Mouse (Mus musculus) midbrain, embryonic 16.5 days (tissue): ENCODE measurements around the gene Nxn. TPM values are rescaled to one million over a fixed set of nuclear protein-coding genes. Genes with fewer than 3 reads are reported as not detected.

ENCODE experiments used
- ATAC-seq: fragments of 200-750 bp; cut with Nextera tagmentation; 2 replicates; pipeline ENCODE4 v1.8.0; 2017; ENCODE audit warnings: moderate TSS enrichment
- H3K27ac ChIP-seq: fragments of 300-500 bp; sonication (generic); 2 replicates; pipeline ENCODE4 v1.5.1; 2014; ENCODE audit warnings: mild to moderate bottlenecking, low read length, mixed read lengths
- H3K27me3 ChIP-seq: fragments of 300-500 bp; sonication (generic); 2 replicates; pipeline ENCODE4 v1.6.1; 2014; ENCODE audit warnings: low read depth, low read length, mixed read lengths; ENCODE audit not compliant: control insufficient read depth, insufficient read depth
- H3K36me3 ChIP-seq: fragments of 300-500 bp; sonication (generic); 2 replicates; pipeline ENCODE4 v1.6.1; 2014; ENCODE audit warnings: mild to moderate bottlenecking, low read length, moderate library complexity, mixed read lengths; ENCODE audit not compliant: control insufficient read depth, insufficient read depth
- H3K4me1 ChIP-seq: fragments of 300-500 bp; sonication (generic); 2 replicates; pipeline ENCODE4 v1.6.1; 2014; ENCODE audit warnings: mild to moderate bottlenecking, low read length, mixed read lengths; ENCODE audit not compliant: control insufficient read depth, insufficient read depth
- H3K4me2 ChIP-seq: fragments of 300-500 bp; sonication (generic); 2 replicates; pipeline ENCODE4 v1.6.1; 2014; ENCODE audit warnings: mild to moderate bottlenecking, low read length, mixed read lengths
- H3K4me3 ChIP-seq: fragments of 300-500 bp; sonication (generic); 2 replicates; pipeline ENCODE4 v1.5.1; 2014; ENCODE audit warnings: low read depth, mild to moderate bottlenecking, low read length, moderate library complexity, mixed read lengths
- H3K9ac ChIP-seq: fragments of 300-500 bp; sonication (generic); 2 replicates; pipeline ENCODE4 v1.6.1; 2014; ENCODE audit warnings: low read depth, low read length, mixed read lengths
- H3K9me3 ChIP-seq: fragments of 300-500 bp; sonication (generic); replicated peaks from 2 replicates; pipeline ENCODE4 v1.6.1; 2014; ENCODE audit warnings: mild to moderate bottlenecking, low read length, mixed read lengths; ENCODE audit not compliant: control insufficient read depth, poor library complexity, severe bottlenecking
- WGBS: fragments of 180-500 bp; shearing (Covaris S2); extraction: QIAGEN DNeasy Blood & Tissue Kit; methylation state at CpG from one replicate; pipeline ENCODE4 v1.1.7; 2014; 5-methylcytosine and 5-hydroxymethylcytosine counted together
- polyA plus RNA-seq: library from polyadenylated mRNA; unstranded; fragments of >200 nt; fragmentation: Nextera tagmentation; extraction: Ambion mirVana; gene quantifications from 2 replicates; pipeline ENCODE4 v1.2.1, GENCODE M21; 2015

The Nxn gene
- polyA plus RNA-seq, 1 experiment from 2014 or later, result 16.3 TPM

GRCm38 (mm10) chr11:76314140-76314539, 84.8 kb downstream of the Nxn start:
- H3K9me3 ChIP-seq, result no peaks in the 10 kb centered on the region
- peaks cover 5% of the 10 kb centered on the region for H3K4me1 ChIP-seq
- H3K9ac ChIP-seq, result no peak overlapping the region
- H3K4me2 ChIP-seq, result no peak overlapping the region
- no peaks in the 10 kb centered on the region for H3K36me3 ChIP-seq
- H3K4me3 ChIP-seq, result no peak overlapping the region
- WGBS, result 83% methylated on average over 6 of the region's 6 CpGs
- no peak for ATAC-seq
- no peaks in the 10 kb centered on the region for H3K27me3 ChIP-seq
- no peak overlapping the region for H3K27ac ChIP-seq

- 81% methylated on average over 4 of the region's 4 CpGs for WGBS
- Histone ChIP-seq H3K4me3 (no peak overlapping the region), H3K4me2 (no peak overlapping the region), H3K27me3 (no peaks in the 10 kb centered on the region), H3K27ac (no peak overlapping the region), H3K36me3 (no peaks in the 10 kb centered on the region), H3K4me1 (peaks cover 5% of the 10 kb centered on the region), H3K9me3 (no peaks in the 10 kb centered on the region), H3K9ac (no peak overlapping the region)
- ATAC-seq, result no peak
Observed at GRCm38 (mm10) chr11:76312805-76313204, 86.1 kb downstream of the Nxn start.

- no peak for ATAC-seq
- no peak overlapping the region for H3K4me3 ChIP-seq
- H3K4me2 ChIP-seq, result 0 out of 2 replicates have a peak overlapping the region, but pooled peaks have one; percentile 10
- 76% methylated on average over 12 of the region's 12 CpGs for WGBS
- H3K27me3 ChIP-seq, result no peaks in the 10 kb centered on the region
- H3K9ac ChIP-seq, result no peak overlapping the region
- H3K4me1 ChIP-seq, result peaks cover 5% of the 10 kb centered on the region
- H3K9me3 ChIP-seq, result no peaks in the 10 kb centered on the region
- no peak overlapping the region for H3K27ac ChIP-seq
- H3K36me3 ChIP-seq, result no peaks in the 10 kb centered on the region
Observed at GRCm38 (mm10) chr11:76311224-76312000, 87.5 kb downstream of the Nxn start.

GRCm38 (mm10) chr11:76309868-76310267, 89.1 kb downstream of the Nxn start:
- H3K9me3 ChIP-seq, result no peaks in the 10 kb centered on the region
- H3K4me3 ChIP-seq, result no peak overlapping the region
- H3K36me3 ChIP-seq, result no peaks in the 10 kb centered on the region
- H3K27me3 ChIP-seq, result no peaks in the 10 kb centered on the region
- no peak overlapping the region for H3K4me2 ChIP-seq
- no peak for ATAC-seq
- no peak overlapping the region for H3K27ac ChIP-seq
- WGBS, result 65% methylated on average over 5 of the region's 5 CpGs
- H3K9ac ChIP-seq, result no peak overlapping the region
- H3K4me1 ChIP-seq, result peaks cover 5% of the 10 kb centered on the region

GRCm38 (mm10) chr11:76309072-76309471, 89.9 kb downstream of the Nxn start:
- Histone ChIP-seq H3K9ac (no peak overlapping the region), H3K4me2 (no peak overlapping the region), H3K4me1 (peaks cover 5% of the 10 kb centered on the region), H3K27ac (no peak overlapping the region), H3K27me3 (no peaks in the 10 kb centered on the region), H3K4me3 (no peak overlapping the region), H3K36me3 (no peaks in the 10 kb centered on the region), H3K9me3 (no peaks in the 10 kb centered on the region)
- ATAC-seq, result no peak
- 46% methylated on average over 6 of the region's 6 CpGs for WGBS

GRCm38 (mm10) chr11:76306769-76307168, 92.2 kb downstream of the Nxn start:
- no peak overlapping the region for H3K27ac ChIP-seq
- no peak overlapping the region for H3K4me3 ChIP-seq
- no peaks in the 10 kb centered on the region for H3K27me3 ChIP-seq
- no peak for ATAC-seq
- no peak overlapping the region for H3K4me2 ChIP-seq
- 59% methylated on average over 4 of the region's 4 CpGs for WGBS
- peaks cover 5% of the 10 kb centered on the region for H3K4me1 ChIP-seq
- H3K9me3 ChIP-seq, result no peaks in the 10 kb centered on the region
- H3K9ac ChIP-seq, result no peak overlapping the region
- H3K36me3 ChIP-seq, result no peaks in the 10 kb centered on the region

- Histone ChIP-seq H3K27me3 (no peaks in the 10 kb centered on the region), H3K9me3 (no peaks in the 10 kb centered on the region), H3K27ac (no peak overlapping the region), H3K36me3 (no peaks in the 10 kb centered on the region), H3K4me1 (no peaks in the 10 kb centered on the region), H3K9ac (no peak overlapping the region), H3K4me2 (no peak overlapping the region), H3K4me3 (no peak overlapping the region)
- 71% methylated on average over 4 of the region's 4 CpGs for WGBS
- no peak for ATAC-seq
Observed at GRCm38 (mm10) chr11:76305571-76305970, 93.4 kb downstream of the Nxn start.

- H3K4me2 ChIP-seq, result no peak overlapping the region
- no peak for ATAC-seq
- 61% methylated on average over 11 of the region's 11 CpGs for WGBS
Observed at GRCm38 (mm10) chr11:76303368-76303767, 95.6 kb downstream of the Nxn start.

GRCm38 (mm10) chr11:76300862-76301261, 98.1 kb downstream of the Nxn start:
- no peak overlapping the region for H3K9ac ChIP-seq
- H3K27ac ChIP-seq, result no peak overlapping the region
- ATAC-seq, result no peak
- no peaks in the 10 kb centered on the region for H3K9me3 ChIP-seq
- no peaks in the 10 kb centered on the region for H3K4me1 ChIP-seq
- 85% methylated on average over 5 of the region's 5 CpGs for WGBS
- no peaks in the 10 kb centered on the region for H3K27me3 ChIP-seq
- H3K4me2 ChIP-seq, result no peak overlapping the region
- H3K4me3 ChIP-seq, result no peak overlapping the region
- H3K36me3 ChIP-seq, result no peaks in the 10 kb centered on the region

More at GRCm38 (mm10) chr11:76303368-76303767, 95.6 kb downstream of the Nxn start:
- Histone ChIP-seq H3K4me1 (no peaks in the 10 kb centered on the region), H3K27ac (no peak overlapping the region), H3K4me3 (no peak overlapping the region), H3K36me3 (no peaks in the 10 kb centered on the region), H3K27me3 (no peaks in the 10 kb centered on the region), H3K9ac (no peak overlapping the region), H3K9me3 (no peaks in the 10 kb centered on the region)
